Mouse (Mus musculus): ENCODE measurements at regions not wholly inside any gene's neighbourhood (a gene's known extent, or its start where the extent isn't known, plus 50 kb on each side); places are given as distances from the start of the nearest gene placed in this dataset.

DNA sequence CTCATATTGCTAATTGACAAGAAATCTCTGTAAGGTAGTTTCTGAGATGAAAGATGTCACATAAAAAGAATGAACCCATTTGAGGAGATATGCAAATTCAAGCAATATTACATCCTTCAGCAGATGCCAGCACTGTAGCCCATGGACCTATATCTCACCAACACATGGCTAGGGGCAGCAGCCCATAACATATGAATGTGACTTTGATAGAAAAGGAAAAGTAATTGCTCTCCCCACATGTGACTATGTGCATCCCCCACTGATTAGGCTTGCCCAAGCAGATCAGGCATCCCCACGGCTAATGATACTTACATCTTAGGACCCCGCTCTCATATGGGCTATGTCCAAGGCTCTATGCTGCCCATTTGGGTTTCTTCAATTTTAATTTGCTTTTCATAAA lies 56.0 kb upstream of the Bmp2k start:
- peaks cover 11% of the 10 kb centered on the region; the same call in 1 of the 2 replicates for H3K4me1 ChIP-seq (replicated peaks; ENCODE audit: control insufficient read depth, insufficient read depth, low read length)
- no peak overlapping the region for H3K9ac ChIP-seq (ENCODE audit: low read length)
- no peak for ATAC-seq (ENCODE audit: low read depth)
- no peaks in the 10 kb centered on the region for H3K9me3 ChIP-seq (ENCODE audit: control insufficient read depth, low read length)
- no peaks in the 10 kb centered on the region for H3K36me3 ChIP-seq (ENCODE audit: control insufficient read depth, insufficient read depth, low read length)
- H3K4me2 ChIP-seq (ENCODE audit: low read depth, low read length), result no peak overlapping the region
- WGBS, result 70% methylated on average over 2 of the region's 2 CpGs
- H3K4me3 ChIP-seq (ENCODE audit: low read length), result no peak overlapping the region
- H3K27me3 ChIP-seq (ENCODE audit: control insufficient read depth, insufficient read depth, low read depth, low read length), result no peaks in the 10 kb centered on the region
- no peak overlapping the region for H3K27ac ChIP-seq (ENCODE audit: low read length)
